Mouse (Mus musculus) cerebellum, adult 2 months (tissue): Measurements from ENCODE around the gene Jpt1. TPM values are rescaled to one million over a fixed set of nuclear protein-coding genes. Genes with fewer than 3 reads are reported as not detected.

Source experiments
- DNase-seq, 2 experiments: peaks; one replicate each; pipeline ENCODE4 v3.0.0; 2021
- H3K27ac ChIP-seq: fragments of 200-500 bp; 2 replicates; pipeline ENCODE4 v1.5.1; 2012; ENCODE audit warnings: low read length, control low read depth, inconsistent platforms; ENCODE audit not compliant: insufficient read depth
- H3K27me3 ChIP-seq: fragments of 200-500 bp; 2 replicates; pipeline ENCODE4 v1.6.1; 2012; ENCODE audit warnings: inconsistent platforms, mild to moderate bottlenecking, low read length, moderate library complexity; ENCODE audit not compliant: control insufficient read depth, insufficient read depth
- H3K4me1 ChIP-seq: fragments of 200-500 bp; 2 replicates; pipeline ENCODE4 v1.6.1; 2011; ENCODE audit warnings: low read length; ENCODE audit not compliant: control insufficient read depth, insufficient read depth
- H3K4me3 ChIP-seq: fragments of 200-500 bp; replicated peaks from 2 replicates; pipeline ENCODE3; 2011; ENCODE audit warnings: mild to moderate bottlenecking, low read depth, low read length, control low read depth; ENCODE audit not compliant: insufficient read depth
- CTCF ChIP-seq: fragments of 200-500 bp; IDR thresholded peaks from 2 replicates; pipeline ENCODE4 v1.5.1; 2011; ENCODE audit warnings: low read depth, mild to moderate bottlenecking, control low read depth, low read length, moderate library complexity, borderline replicate concordance; ENCODE audit not compliant: insufficient read depth
- POLR2A ChIP-seq: fragments of 200-500 bp; IDR thresholded peaks from 2 replicates; pipeline ENCODE4 v1.6.1; 2011; ENCODE audit warnings: low read length, control low read depth, borderline replicate concordance; ENCODE audit not compliant: insufficient read depth
- WGBS: fragments of 180-500 bp; shearing (Covaris S2); methylation state at CpG from one replicate; pipeline ENCODE4 v1.1.7; 2018; 5-methylcytosine and 5-hydroxymethylcytosine counted together
- polyA plus RNA-seq: library from polyadenylated mRNA; depleted of rRNA; stranded (reverse); fragments of >200 nt; gene quantifications from 2 replicates; pipeline ENCODE4 v1.2.3, GENCODE M21; 2012

Gene Jpt1
- polyA plus RNA-seq, 1 experiment, result 77.2 TPM

GRCm38 (mm10) chr11:115519581-115519980, 5.4 kb upstream of the Jpt1 start:
- DNase-seq, result no peak
- WGBS, result 90% methylated on average over 3 of the region's 3 CpGs
- H3K4me1 ChIP-seq, result no peaks in the 10 kb centered on the region
- H3K27ac ChIP-seq, result no peak overlapping the region
- TF ChIP-seq POLR2A (no peak), CTCF (no peak)
- no peak overlapping the region for H3K4me3 ChIP-seq
- H3K27me3 ChIP-seq, result no peaks in the 10 kb centered on the region

- Histone ChIP-seq H3K27me3 (no peaks in the 10 kb centered on the region), H3K27ac (no peak overlapping the region), H3K4me1 (no peaks in the 10 kb centered on the region), H3K4me3 (no peak overlapping the region)
- TF ChIP-seq CTCF, result no peak
- no peak for TF ChIP-seq POLR2A
- DNase-seq, result peak; percentile 46 to 52
- WGBS, result 12% methylated on average over 9 of the region's 9 CpGs
Measured at GRCm38 (mm10) chr11:115518693-115519092, 4.5 kb upstream of the Jpt1 start.

- TF ChIP-seq POLR2A (no peak), CTCF (no peak)
- WGBS, result 62% methylated on average over 5 of the region's 5 CpGs
- Histone ChIP-seq H3K4me3 (no peak overlapping the region), H3K27me3 (no peaks in the 10 kb centered on the region), H3K4me1 (peaks cover 4% of the 10 kb centered on the region; the same call in 1 of the 2 replicates), H3K27ac (no peak overlapping the region)
- no peak for DNase-seq
Measured at GRCm38 (mm10) chr11:115516942-115517341, 2.8 kb upstream of the Jpt1 start.

- Histone ChIP-seq H3K27me3 (no peaks in the 10 kb centered on the region), H3K4me3 (no peak overlapping the region), H3K4me1 (peaks cover 8% of the 10 kb centered on the region; the same call in 1 of the 2 replicates), H3K27ac (no peak overlapping the region)
- 73% methylated on average over 6 of the region's 6 CpGs for WGBS
- no peak for TF ChIP-seq CTCF
- TF ChIP-seq POLR2A, result no peak
- no peak for DNase-seq
Measured at GRCm38 (mm10) chr11:115515021-115515420, 834 bp upstream of the Jpt1 start.

- Histone ChIP-seq H3K27me3 (no peaks in the 10 kb centered on the region), H3K4me3 (peak overlapping the region; percentile 89), H3K27ac (peak overlapping the region; percentile 31), H3K4me1 (peaks cover 10% of the 10 kb centered on the region; the same call in 1 of the 2 replicates)
- WGBS, result under 1% methylated on average over 56 of the region's 57 CpGs
- DNase-seq, result no peak
- TF ChIP-seq POLR2A, result no peak
- TF ChIP-seq CTCF, result no peak
Measured at GRCm38 (mm10) chr11:115513271-115514237, 633 bp downstream of the Jpt1 start.

- Histone ChIP-seq H3K4me1 (peaks cover 10% of the 10 kb centered on the region; the same call in 1 of the 2 replicates), H3K4me3 (peak overlapping the region; percentile 89), H3K27ac (no peak overlapping the region), H3K27me3 (no peaks in the 10 kb centered on the region)
- no peak for DNase-seq
- TF ChIP-seq CTCF (no peak), POLR2A (no peak)
- 25% methylated on average over 8 of the region's 8 CpGs for WGBS
Measured at GRCm38 (mm10) chr11:115512407-115513183, 1.6 kb downstream of the Jpt1 start.

- peaks cover 10% of the 10 kb centered on the region; the same call in 1 of the 2 replicates for H3K4me1 ChIP-seq
- no peaks in the 10 kb centered on the region for H3K27me3 ChIP-seq
- no peak for DNase-seq
- TF ChIP-seq POLR2A (no peak), CTCF (no peak)
- H3K27ac ChIP-seq, result no peak overlapping the region
- WGBS, result 38% methylated on average over 3 of the region's 3 CpGs
- no peak overlapping the region for H3K4me3 ChIP-seq
Measured at GRCm38 (mm10) chr11:115512004-115512403, 2.2 kb downstream of the Jpt1 start.
